Mouse (Mus musculus): ENCODE measurements around the gene Defb23.

GRCm38 (mm10) chr2:152511592-152511991 is 47.2 kb upstream of the Defb23 start, which contains the start of gene Defb26:
- TF ChIP-seq GATA1 (IDR thresholded peaks at IDR 0.05; ENCODE audit: borderline replicate concordance, low read length): no peak
- TF ChIP-seq FLI1 (IDR thresholded peaks at IDR 0.05; ENCODE audit: low read length): no peak

Measured in megakaryocyte, embryonic 14.5 days (primary cell).